Mouse (Mus musculus): ENCODE measurements around the gene Rb1. TPM values are rescaled to one million over a fixed set of nuclear protein-coding genes. Genes with fewer than 3 reads are reported as not detected.

Rb1 gene
- polyA plus RNA-seq, 1 experiment from 2014 or later: 24.4 TPM

GRCm38 (mm10) chr14:73354700-73355099, 29.1 kb upstream of the Rb1 start:
- DNase-seq (ENCODE audit: low spot score): no peak
- Histone ChIP-seq H3K27me3 (replicated peaks; ENCODE audit: low read depth, poor library complexity, severe bottlenecking) (no peaks in the 10 kb centered on the region), H3K27ac (replicated peaks) (no peak overlapping the region), H3K36me3 (replicated peaks) (peaks cover 23% of the 10 kb centered on the region), H3K4me1 (no peaks in the 10 kb centered on the region), H3K9me3 (no peaks in the 10 kb centered on the region; the same call in 1 of the 2 replicates), H3K4me3 (no peak overlapping the region)
- 90% methylated on average over 8 of the region's 8 CpGs for WGBS

- Histone ChIP-seq H3K4me1 (peaks cover 5% of the 10 kb centered on the region), H3K9me3 (no peaks in the 10 kb centered on the region), H3K27ac (replicated peaks) (no peak overlapping the region), H3K4me3 (no peak overlapping the region), H3K27me3 (replicated peaks; ENCODE audit: low read depth, poor library complexity, severe bottlenecking) (no peaks in the 10 kb centered on the region), H3K36me3 (replicated peaks) (no peaks in the 10 kb centered on the region)
- WGBS: 93% methylated on average over 5 of the region's 5 CpGs
- DNase-seq (ENCODE audit: low spot score): no peak
Measured at GRCm38 (mm10) chr14:73351118-73351517, 25.5 kb upstream of the Rb1 start.

- no peaks in the 10 kb centered on the region for H3K36me3 ChIP-seq (replicated peaks)
- H3K4me1 ChIP-seq: peaks cover 5% of the 10 kb centered on the region
- H3K27me3 ChIP-seq (replicated peaks; ENCODE audit: low read depth, poor library complexity, severe bottlenecking): no peaks in the 10 kb centered on the region
- WGBS: 61% methylated on average over 1 of the region's 1 CpGs
- H3K27ac ChIP-seq (replicated peaks): no peak overlapping the region
- no peak for DNase-seq (ENCODE audit: low spot score)
- no peak overlapping the region for H3K4me3 ChIP-seq
- H3K9me3 ChIP-seq: no peaks in the 10 kb centered on the region
Measured at GRCm38 (mm10) chr14:73350029-73350428, 24.4 kb upstream of the Rb1 start.

- 64% methylated on average over 7 of the region's 7 CpGs for WGBS
- H3K36me3 ChIP-seq (replicated peaks): no peaks in the 10 kb centered on the region
- no peak overlapping the region for H3K27ac ChIP-seq (replicated peaks)
- no peaks in the 10 kb centered on the region for H3K27me3 ChIP-seq (replicated peaks; ENCODE audit: low read depth, poor library complexity, severe bottlenecking)
- H3K4me1 ChIP-seq: peaks cover 5% of the 10 kb centered on the region
- H3K4me3 ChIP-seq: no peak overlapping the region
- no peak for DNase-seq (ENCODE audit: low spot score)
- no peaks in the 10 kb centered on the region for H3K9me3 ChIP-seq
Measured at GRCm38 (mm10) chr14:73349061-73349670, 23.5 kb upstream of the Rb1 start.

- WGBS: 83% methylated on average over 9 of the region's 9 CpGs
- no peaks in the 10 kb centered on the region for H3K27me3 ChIP-seq (replicated peaks; ENCODE audit: low read depth, poor library complexity, severe bottlenecking)
- H3K4me1 ChIP-seq: peaks cover 5% of the 10 kb centered on the region
- H3K36me3 ChIP-seq (replicated peaks): no peaks in the 10 kb centered on the region
- no peak for DNase-seq (ENCODE audit: low spot score)
- H3K9me3 ChIP-seq: no peaks in the 10 kb centered on the region
- H3K4me3 ChIP-seq: no peak overlapping the region
- no peak overlapping the region for H3K27ac ChIP-seq (replicated peaks)
Measured at GRCm38 (mm10) chr14:73347302-73347701, 21.7 kb upstream of the Rb1 start.

GRCm38 (mm10) chr14:73345614-73346013, 20.0 kb upstream of the Rb1 start:
- H3K27me3 ChIP-seq (replicated peaks; ENCODE audit: low read depth, poor library complexity, severe bottlenecking): no peaks in the 10 kb centered on the region
- WGBS: 88% methylated on average over 4 of the region's 4 CpGs
- no peak overlapping the region for H3K27ac ChIP-seq (replicated peaks)

GRCm38 (mm10) chr14:73340051-73340755, 14.6 kb upstream of the Rb1 start:
- Histone ChIP-seq H3K9me3 (no peaks in the 10 kb centered on the region), H3K4me1 (no peaks in the 10 kb centered on the region), H3K27ac (replicated peaks) (no peak overlapping the region), H3K36me3 (replicated peaks) (no peaks in the 10 kb centered on the region), H3K27me3 (replicated peaks; ENCODE audit: low read depth, poor library complexity, severe bottlenecking) (no peaks in the 10 kb centered on the region), H3K4me3 (no peak overlapping the region)
- no peak for DNase-seq (ENCODE audit: low spot score)
- WGBS: 60% methylated on average over 6 of the region's 6 CpGs

More at GRCm38 (mm10) chr14:73345614-73346013, 20.0 kb upstream of the Rb1 start:
- peaks cover 5% of the 10 kb centered on the region for H3K4me1 ChIP-seq
- H3K9me3 ChIP-seq: no peaks in the 10 kb centered on the region
- no peak for DNase-seq (ENCODE audit: low spot score)
- H3K36me3 ChIP-seq (replicated peaks): no peaks in the 10 kb centered on the region
- H3K4me3 ChIP-seq: no peak overlapping the region

GRCm38 (mm10) chr14:73339615-73340014, 14.0 kb upstream of the Rb1 start:
- no peak for DNase-seq (ENCODE audit: low spot score)
- Histone ChIP-seq H3K9me3 (no peaks in the 10 kb centered on the region), H3K4me3 (no peak overlapping the region), H3K36me3 (replicated peaks) (no peaks in the 10 kb centered on the region), H3K4me1 (no peaks in the 10 kb centered on the region), H3K27me3 (replicated peaks; ENCODE audit: low read depth, poor library complexity, severe bottlenecking) (no peaks in the 10 kb centered on the region), H3K27ac (replicated peaks) (no peak overlapping the region)
- WGBS: 87% methylated on average over 3 of the region's 3 CpGs

- Histone ChIP-seq H3K27me3 (replicated peaks; ENCODE audit: low read depth, poor library complexity, severe bottlenecking) (no peaks in the 10 kb centered on the region), H3K27ac (replicated peaks) (no peak overlapping the region), H3K9me3 (no peaks in the 10 kb centered on the region), H3K36me3 (replicated peaks) (no peaks in the 10 kb centered on the region), H3K4me1 (no peaks in the 10 kb centered on the region), H3K4me3 (no peak overlapping the region)
- 71% methylated on average over 6 of the region's 6 CpGs for WGBS
- DNase-seq (ENCODE audit: low spot score): no peak
Measured at GRCm38 (mm10) chr14:73336316-73337080, 10.9 kb upstream of the Rb1 start.

- Histone ChIP-seq H3K4me3 (no peak overlapping the region), H3K27ac (replicated peaks) (no peak overlapping the region), H3K9me3 (no peaks in the 10 kb centered on the region), H3K27me3 (replicated peaks; ENCODE audit: low read depth, poor library complexity, severe bottlenecking) (no peaks in the 10 kb centered on the region), H3K36me3 (replicated peaks) (no peaks in the 10 kb centered on the region), H3K4me1 (no peaks in the 10 kb centered on the region)
- no peak for DNase-seq (ENCODE audit: low spot score)
- WGBS: 85% methylated on average over 22 of the region's 22 CpGs
Measured at GRCm38 (mm10) chr14:73334926-73335805, 9.5 kb upstream of the Rb1 start.

- no peaks in the 10 kb centered on the region for H3K27me3 ChIP-seq (replicated peaks; ENCODE audit: low read depth, poor library complexity, severe bottlenecking)
- no peaks in the 10 kb centered on the region for H3K4me1 ChIP-seq
- H3K4me3 ChIP-seq: no peak overlapping the region
- no peak overlapping the region for H3K27ac ChIP-seq (replicated peaks)
- no peak for DNase-seq (ENCODE audit: low spot score)
- no peaks in the 10 kb centered on the region for H3K9me3 ChIP-seq
- 91% methylated on average over 3 of the region's 3 CpGs for WGBS
- no peaks in the 10 kb centered on the region for H3K36me3 ChIP-seq (replicated peaks)
Measured at GRCm38 (mm10) chr14:73333880-73334279, 8.3 kb upstream of the Rb1 start.

GRCm38 (mm10) chr14:73331386-73331785, 5.8 kb upstream of the Rb1 start:
- no peaks in the 10 kb centered on the region for H3K27me3 ChIP-seq (replicated peaks; ENCODE audit: low read depth, poor library complexity, severe bottlenecking)
- 87% methylated on average over 4 of the region's 4 CpGs for WGBS
- no peaks in the 10 kb centered on the region for H3K36me3 ChIP-seq (replicated peaks)
- no peak overlapping the region for H3K4me3 ChIP-seq
- no peak overlapping the region for H3K27ac ChIP-seq (replicated peaks)
- peaks cover 6% of the 10 kb centered on the region for H3K4me1 ChIP-seq
- no peak for DNase-seq (ENCODE audit: low spot score)
- no peaks in the 10 kb centered on the region for H3K9me3 ChIP-seq
